Mouse (Mus musculus) cortical plate, adult 2 months (tissue): Measurements from ENCODE around the gene Sdc1. TPM values are rescaled to one million over a fixed set of nuclear protein-coding genes. Genes with fewer than 3 reads are reported as not detected.

Experiments
- H3K27ac ChIP-seq: fragments of 200-500 bp; 2 replicates; pipeline ENCODE4 v1.5.1; 2012; ENCODE audit warnings: low read length, control low read depth, inconsistent platforms; ENCODE audit not compliant: insufficient read depth
- H3K4me1 ChIP-seq: fragments of 200-500 bp; 2 replicates; pipeline ENCODE4 v1.6.1; 2011; ENCODE audit warnings: low read length; ENCODE audit not compliant: control insufficient read depth, insufficient read depth
- H3K4me3 ChIP-seq: fragments of 200-500 bp; 2 replicates; pipeline ENCODE4 v1.5.1; 2011; ENCODE audit warnings: mild to moderate bottlenecking, low read length, control low read depth; ENCODE audit not compliant: insufficient read depth
- CTCF ChIP-seq: fragments of 200-500 bp; IDR thresholded peaks from 2 replicates; pipeline ENCODE4 v1.5.1; 2011; ENCODE audit warnings: mild to moderate bottlenecking, control low read depth, low read length; ENCODE audit not compliant: insufficient read depth; ENCODE audit errors: extremely low read depth
- POLR2A ChIP-seq: fragments of 200-500 bp; IDR thresholded peaks from 2 replicates; pipeline ENCODE4 v1.6.1; 2011; ENCODE audit warnings: mild to moderate bottlenecking, low read length, control low read depth; ENCODE audit not compliant: insufficient read depth; ENCODE audit errors: extremely low read depth
- polyA plus RNA-seq: library from polyadenylated mRNA; depleted of rRNA; stranded (reverse); fragments of >200 nt; gene quantifications from 2 replicates; pipeline ENCODE4 v1.2.3, GENCODE M21; 2012; rRNA removed

The Sdc1 gene
- polyA plus RNA-seq, result 1.7 and 2.0 TPM in 2 replicates

- Histone ChIP-seq H3K4me1 (no peaks in the 10 kb centered on the region), H3K4me3 (peak within 1 kb of the TSS; percentile 41), H3K27ac (no peak within 1 kb of the TSS)
- TF ChIP-seq CTCF, result no peak
- TF ChIP-seq POLR2A, result no peak
Measured at GRCm38 (mm10) chr12:8770946-8771843, at the start of gene Sdc1. Gene Sdc1, plus strand, starts transcription at chr12:8771323.

- TF ChIP-seq POLR2A, result no peak
- no peak for TF ChIP-seq CTCF
- no peak overlapping the region for H3K4me3 ChIP-seq
- no peak overlapping the region for H3K27ac ChIP-seq
- no peaks in the 10 kb centered on the region for H3K4me1 ChIP-seq
Measured at GRCm38 (mm10) chr12:8726890-8727289, 44.2 kb upstream of the Sdc1 start.

GRCm38 (mm10) chr12:8728739-8729138, 42.4 kb upstream of the Sdc1 start:
- TF ChIP-seq POLR2A (no peak), CTCF (no peak)
- Histone ChIP-seq H3K4me1 (no peaks in the 10 kb centered on the region), H3K4me3 (no peak overlapping the region), H3K27ac (no peak overlapping the region)

- Histone ChIP-seq H3K27ac (no peak overlapping the region), H3K4me3 (no peak overlapping the region), H3K4me1 (peaks cover 3% of the 10 kb centered on the region; the same call in 1 of the 2 replicates)
- TF ChIP-seq POLR2A, result no peak
- no peak for TF ChIP-seq CTCF
Measured at GRCm38 (mm10) chr12:8753654-8754053, 17.5 kb upstream of the Sdc1 start.

GRCm38 (mm10) chr12:8754116-8754515, 17.0 kb upstream of the Sdc1 start:
- no peak for TF ChIP-seq CTCF
- TF ChIP-seq POLR2A, result no peak
- H3K4me3 ChIP-seq, result no peak overlapping the region
- peaks cover 3% of the 10 kb centered on the region; the same call in 1 of the 2 replicates for H3K4me1 ChIP-seq
- no peak overlapping the region for H3K27ac ChIP-seq

- peaks cover 3% of the 10 kb centered on the region; the same call in 1 of the 2 replicates for H3K4me1 ChIP-seq
- H3K27ac ChIP-seq, result no peak overlapping the region
- no peak overlapping the region for H3K4me3 ChIP-seq
- no peak for TF ChIP-seq POLR2A
- no peak for TF ChIP-seq CTCF
Measured at GRCm38 (mm10) chr12:8758029-8758428, 13.1 kb upstream of the Sdc1 start.

GRCm38 (mm10) chr12:8759115-8759514, 12.0 kb upstream of the Sdc1 start:
- Histone ChIP-seq H3K27ac (no peak overlapping the region), H3K4me1 (no peaks in the 10 kb centered on the region), H3K4me3 (no peak overlapping the region)
- TF ChIP-seq POLR2A (no peak), CTCF (no peak)

GRCm38 (mm10) chr12:8759779-8760178, 11.3 kb upstream of the Sdc1 start:
- H3K27ac ChIP-seq, result no peak overlapping the region
- no peak for TF ChIP-seq POLR2A
- no peaks in the 10 kb centered on the region for H3K4me1 ChIP-seq
- H3K4me3 ChIP-seq, result no peak overlapping the region

GRCm38 (mm10) chr12:8760561-8760960, 10.6 kb upstream of the Sdc1 start:
- Histone ChIP-seq H3K4me3 (no peak overlapping the region), H3K4me1 (no peaks in the 10 kb centered on the region), H3K27ac (no peak overlapping the region)
- TF ChIP-seq CTCF (no peak), POLR2A (no peak)

- H3K27ac ChIP-seq, result no peak overlapping the region
- no peaks in the 10 kb centered on the region for H3K4me1 ChIP-seq
- H3K4me3 ChIP-seq, result no peak overlapping the region
- TF ChIP-seq CTCF (no peak), POLR2A (no peak)
Measured at GRCm38 (mm10) chr12:8761058-8761457, 10.1 kb upstream of the Sdc1 start.
